Mouse (Mus musculus) midbrain, embryonic 16.5 days (tissue): Measurements from ENCODE around the gene Zmynd15. TPM values are rescaled to one million over a fixed set of nuclear protein-coding genes. Genes with fewer than 3 reads are reported as not detected.
A peak's percentile ranks its signal among the peaks of the same experiment; 100 is the strongest.

Experiments used
- ATAC-seq: fragments of 200-750 bp; cut with Nextera tagmentation; 2 replicates; pipeline ENCODE4 v1.8.0; 2017; ENCODE audit warnings: moderate TSS enrichment
- H3K27ac ChIP-seq: fragments of 300-500 bp; sonication (generic); 2 replicates; pipeline ENCODE4 v1.5.1; 2014; ENCODE audit warnings: mild to moderate bottlenecking, low read length, mixed read lengths
- H3K27me3 ChIP-seq: fragments of 300-500 bp; sonication (generic); 2 replicates; pipeline ENCODE4 v1.6.1; 2014; ENCODE audit warnings: low read depth, low read length, mixed read lengths; ENCODE audit not compliant: control insufficient read depth, insufficient read depth
- H3K36me3 ChIP-seq: fragments of 300-500 bp; sonication (generic); 2 replicates; pipeline ENCODE4 v1.6.1; 2014; ENCODE audit warnings: mild to moderate bottlenecking, low read length, moderate library complexity, mixed read lengths; ENCODE audit not compliant: control insufficient read depth, insufficient read depth
- H3K4me1 ChIP-seq: fragments of 300-500 bp; sonication (generic); 2 replicates; pipeline ENCODE4 v1.6.1; 2014; ENCODE audit warnings: mild to moderate bottlenecking, low read length, mixed read lengths; ENCODE audit not compliant: control insufficient read depth, insufficient read depth
- H3K4me2 ChIP-seq: fragments of 300-500 bp; sonication (generic); 2 replicates; pipeline ENCODE4 v1.6.1; 2014; ENCODE audit warnings: mild to moderate bottlenecking, low read length, mixed read lengths
- H3K4me3 ChIP-seq: fragments of 300-500 bp; sonication (generic); 2 replicates; pipeline ENCODE4 v1.5.1; 2014; ENCODE audit warnings: low read depth, mild to moderate bottlenecking, low read length, moderate library complexity, mixed read lengths
- H3K9ac ChIP-seq: fragments of 300-500 bp; sonication (generic); 2 replicates; pipeline ENCODE4 v1.6.1; 2014; ENCODE audit warnings: low read depth, low read length, mixed read lengths
- H3K9me3 ChIP-seq: fragments of 300-500 bp; sonication (generic); replicated peaks from 2 replicates; pipeline ENCODE4 v1.6.1; 2014; ENCODE audit warnings: mild to moderate bottlenecking, low read length, mixed read lengths; ENCODE audit not compliant: control insufficient read depth, poor library complexity, severe bottlenecking
- WGBS: fragments of 180-500 bp; shearing (Covaris S2); extraction: QIAGEN DNeasy Blood & Tissue Kit; methylation state at CpG from one replicate; pipeline ENCODE4 v1.1.7; 2014; 5-methylcytosine and 5-hydroxymethylcytosine counted together
- polyA plus RNA-seq: library from polyadenylated mRNA; unstranded; fragments of >200 nt; fragmentation: Nextera tagmentation; extraction: Ambion mirVana; gene quantifications from 2 replicates; pipeline ENCODE4 v1.2.1, GENCODE M21; 2015

The Zmynd15 gene
- polyA plus RNA-seq, 1 experiment from 2014 or later, result 0.49 TPM

DNA sequence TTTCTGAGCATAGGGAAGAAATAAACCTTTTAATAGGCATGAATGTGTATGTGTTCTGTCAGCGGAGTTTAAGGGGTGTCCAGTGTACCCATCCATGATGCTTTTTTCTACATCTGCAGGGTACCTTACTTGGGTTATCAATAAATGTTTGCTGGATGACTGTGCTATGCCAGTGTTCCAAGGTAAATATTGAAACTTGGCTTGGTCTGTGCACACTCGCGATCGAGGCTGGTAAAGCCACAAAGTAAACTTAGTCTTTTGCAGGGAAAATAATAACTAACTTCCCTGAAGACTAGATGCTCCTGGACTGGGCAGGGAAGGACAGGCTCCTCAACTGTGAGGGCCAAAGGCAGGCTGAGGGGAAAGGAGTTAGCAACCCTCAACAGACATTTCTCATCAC, 18.6 kb upstream of the Zmynd15 start:
- Histone ChIP-seq H3K4me1 (no peaks in the 10 kb centered on the region), H3K4me3 (no peak overlapping the region), H3K9ac (no peak overlapping the region), H3K36me3 (peaks cover 43% of the 10 kb centered on the region), H3K9me3 (no peaks in the 10 kb centered on the region), H3K27me3 (no peaks in the 10 kb centered on the region), H3K27ac (no peak overlapping the region), H3K4me2 (no peak overlapping the region)
- no peak for ATAC-seq
- WGBS, result 97% methylated on average over 4 of the region's 4 CpGs

DNA sequence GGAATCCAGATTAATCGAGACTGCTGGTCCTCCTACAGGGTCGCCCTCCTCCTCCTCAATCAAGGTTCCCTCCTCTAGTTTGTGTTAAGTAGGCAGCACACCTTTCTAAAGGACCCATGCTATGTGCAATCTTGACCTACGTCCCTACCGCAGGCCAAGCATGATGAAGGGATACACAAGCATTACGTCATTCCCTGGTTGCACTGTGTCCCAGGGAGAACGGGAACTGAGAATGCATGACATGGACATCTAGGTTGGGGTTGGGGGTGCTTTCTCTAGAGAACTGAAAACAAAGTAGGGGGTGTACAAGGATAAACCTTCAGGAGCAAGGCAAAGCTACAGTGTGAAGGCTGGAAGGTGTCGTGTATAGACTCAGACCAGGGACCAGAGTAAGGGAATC, 17.4 kb upstream of the Zmynd15 start:
- H3K9me3 ChIP-seq, result no peaks in the 10 kb centered on the region
- ATAC-seq, result no peak
- H3K27ac ChIP-seq, result no peak overlapping the region
- no peaks in the 10 kb centered on the region for H3K4me1 ChIP-seq
- no peak overlapping the region for H3K4me2 ChIP-seq
- H3K27me3 ChIP-seq, result no peaks in the 10 kb centered on the region
- H3K4me3 ChIP-seq, result no peak overlapping the region
- H3K36me3 ChIP-seq, result peaks cover 33% of the 10 kb centered on the region
- H3K9ac ChIP-seq, result no peak overlapping the region
- 95% methylated on average over 7 of the region's 7 CpGs for WGBS

DNA sequence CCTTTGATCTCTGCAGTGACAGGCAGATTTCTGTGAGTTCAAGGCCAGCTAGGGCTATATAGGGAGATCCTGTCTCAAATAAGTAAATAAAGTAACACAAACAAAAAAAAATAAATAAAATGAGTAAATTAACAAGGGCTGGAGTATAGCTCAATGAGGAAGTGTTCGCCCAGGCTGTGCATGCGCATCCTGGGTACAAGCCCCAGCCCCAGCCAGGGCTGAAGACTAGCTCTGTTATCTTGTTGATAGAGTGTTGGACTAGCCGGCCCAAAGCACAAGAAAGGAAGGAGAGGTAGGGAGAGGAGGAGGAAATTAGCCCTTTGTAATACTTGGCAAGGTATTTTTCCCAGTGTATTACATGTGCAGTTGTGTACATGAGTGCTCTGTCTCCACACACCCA, 15.3 kb upstream of the Zmynd15 start:
- ATAC-seq, result no peak
- Histone ChIP-seq H3K27me3 (no peaks in the 10 kb centered on the region), H3K4me3 (no peak overlapping the region), H3K36me3 (peaks cover 20% of the 10 kb centered on the region), H3K27ac (no peak overlapping the region), H3K9me3 (no peaks in the 10 kb centered on the region), H3K4me1 (no peaks in the 10 kb centered on the region), H3K9ac (no peak overlapping the region), H3K4me2 (no peak overlapping the region)
- WGBS, result 92% methylated on average over 3 of the region's 3 CpGs

DNA sequence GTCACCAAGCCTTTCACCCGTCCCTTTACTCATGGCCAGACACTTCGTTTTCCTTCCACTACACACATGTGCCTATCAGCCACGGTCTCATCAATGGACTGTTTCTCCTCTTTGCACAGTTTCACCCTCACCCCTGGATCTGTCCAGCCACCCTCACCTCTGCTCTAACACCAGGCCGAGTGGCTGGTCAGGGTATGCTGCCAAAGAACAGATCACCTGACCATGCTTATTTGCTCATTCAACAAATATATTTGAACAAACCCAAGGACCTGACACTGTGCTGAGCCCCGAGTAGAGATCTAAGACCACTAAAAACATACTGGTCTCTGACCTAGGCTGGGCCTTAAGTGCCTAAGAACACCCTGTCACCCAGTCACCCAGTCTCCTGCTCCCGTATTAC, 14.6 kb upstream of the Zmynd15 start:
- Histone ChIP-seq H3K27me3 (no peaks in the 10 kb centered on the region), H3K9me3 (no peaks in the 10 kb centered on the region), H3K36me3 (peaks cover 13% of the 10 kb centered on the region), H3K9ac (no peak overlapping the region), H3K27ac (no peak overlapping the region), H3K4me3 (no peak overlapping the region), H3K4me1 (no peaks in the 10 kb centered on the region), H3K4me2 (no peak overlapping the region)
- 86% methylated on average over 6 of the region's 6 CpGs for WGBS
- no peak for ATAC-seq

DNA sequence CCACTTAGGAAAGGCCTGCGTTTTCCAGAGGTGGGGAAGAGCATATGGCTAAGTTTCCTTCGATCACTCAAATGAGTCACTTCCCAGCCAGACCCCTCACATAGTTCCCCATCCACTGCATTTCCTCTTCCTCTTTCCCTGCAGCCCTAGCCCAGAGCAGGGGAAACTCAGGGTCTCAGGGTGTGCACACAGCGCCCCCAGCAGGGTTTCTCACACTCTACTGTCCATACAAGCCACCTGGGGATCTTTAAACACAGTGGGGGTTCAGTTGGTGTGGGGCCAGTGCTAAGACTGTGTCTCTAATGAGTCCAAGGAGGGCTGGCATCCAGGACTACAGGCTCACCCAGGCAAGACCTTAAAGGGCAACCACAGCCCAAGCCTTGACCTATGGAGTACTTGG, 12.5 kb upstream of the Zmynd15 start:
- Histone ChIP-seq H3K4me1 (peaks cover 3% of the 10 kb centered on the region; the same call in 1 of the 2 replicates), H3K9ac (no peak overlapping the region), H3K27me3 (no peaks in the 10 kb centered on the region), H3K36me3 (0 out of 2 replicates have a peak, but pooled peaks cover 4% of the 10 kb centered on the region), H3K4me3 (no peak overlapping the region), H3K27ac (no peak overlapping the region), H3K9me3 (no peaks in the 10 kb centered on the region), H3K4me2 (no peak overlapping the region)
- no peak for ATAC-seq
- 39% methylated on average over 3 of the region's 3 CpGs for WGBS

DNA sequence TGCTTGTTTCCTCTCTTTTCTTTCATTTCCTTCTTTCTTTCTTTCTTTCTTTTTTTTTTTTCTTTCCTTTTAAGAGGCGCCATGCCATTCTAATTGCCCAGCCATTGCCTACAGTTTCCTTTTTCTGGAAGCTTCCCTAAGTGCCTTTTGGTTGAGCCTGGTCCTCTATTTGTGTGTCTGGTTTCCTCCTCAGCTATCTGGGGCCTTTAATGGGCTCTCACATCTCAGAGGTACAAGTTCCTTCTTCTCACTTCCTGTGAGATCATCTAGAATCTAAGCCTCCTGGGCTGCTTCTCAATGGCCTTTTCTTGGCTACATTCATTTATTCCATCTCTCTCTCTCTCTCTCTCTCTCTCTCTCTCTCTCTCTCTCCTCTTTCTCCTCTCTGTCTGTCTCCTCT, 11.9 kb upstream of the Zmynd15 start:
- no peak for ATAC-seq
- 81% methylated on average over 1 of the region's 1 CpGs for WGBS

DNA sequence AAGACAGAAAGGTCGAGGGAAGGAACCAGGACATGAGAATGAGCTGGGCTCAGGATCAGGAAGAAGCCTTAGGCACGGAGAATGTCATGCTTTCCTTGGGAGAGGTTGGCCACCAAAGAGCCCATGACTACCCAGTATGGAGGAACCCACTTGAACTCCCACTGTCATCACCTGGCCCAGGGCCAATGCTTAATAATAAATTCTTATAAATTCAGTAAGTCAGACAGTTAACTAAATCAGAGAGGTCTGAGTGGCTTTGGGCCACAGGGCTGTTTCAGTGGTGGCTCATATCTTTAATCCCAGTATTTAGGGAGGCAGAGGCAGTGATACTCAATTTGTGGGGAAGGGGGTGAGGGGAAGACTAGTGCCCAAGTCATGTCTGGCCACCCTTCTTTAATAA, 8.3 kb upstream of the Zmynd15 start:
- H3K27me3 ChIP-seq, result no peaks in the 10 kb centered on the region
- H3K27ac ChIP-seq, result no peak overlapping the region
- H3K9ac ChIP-seq, result no peak overlapping the region
- H3K4me1 ChIP-seq, result peaks cover 15% of the 10 kb centered on the region
- H3K9me3 ChIP-seq, result no peaks in the 10 kb centered on the region
- no peaks in the 10 kb centered on the region for H3K36me3 ChIP-seq
- 83% methylated on average over 2 of the region's 2 CpGs for whole genome bisulfite sequencing
- no peak overlapping the region for H3K4me2 ChIP-seq
- no peak for ATAC-seq
- H3K4me3 ChIP-seq, result no peak overlapping the region

More for the DNA sequence above, 11.9 kb upstream of the Zmynd15 start:
- Histone ChIP-seq H3K9me3 (no peaks in the 10 kb centered on the region), H3K27ac (no peak overlapping the region), H3K27me3 (no peaks in the 10 kb centered on the region), H3K4me3 (no peak overlapping the region), H3K9ac (no peak overlapping the region), H3K4me2 (no peak overlapping the region), H3K36me3 (0 out of 2 replicates have a peak, but pooled peaks cover under 1% of the 10 kb centered on the region), H3K4me1 (peaks cover 5% of the 10 kb centered on the region; the same call in 1 of the 2 replicates)

DNA sequence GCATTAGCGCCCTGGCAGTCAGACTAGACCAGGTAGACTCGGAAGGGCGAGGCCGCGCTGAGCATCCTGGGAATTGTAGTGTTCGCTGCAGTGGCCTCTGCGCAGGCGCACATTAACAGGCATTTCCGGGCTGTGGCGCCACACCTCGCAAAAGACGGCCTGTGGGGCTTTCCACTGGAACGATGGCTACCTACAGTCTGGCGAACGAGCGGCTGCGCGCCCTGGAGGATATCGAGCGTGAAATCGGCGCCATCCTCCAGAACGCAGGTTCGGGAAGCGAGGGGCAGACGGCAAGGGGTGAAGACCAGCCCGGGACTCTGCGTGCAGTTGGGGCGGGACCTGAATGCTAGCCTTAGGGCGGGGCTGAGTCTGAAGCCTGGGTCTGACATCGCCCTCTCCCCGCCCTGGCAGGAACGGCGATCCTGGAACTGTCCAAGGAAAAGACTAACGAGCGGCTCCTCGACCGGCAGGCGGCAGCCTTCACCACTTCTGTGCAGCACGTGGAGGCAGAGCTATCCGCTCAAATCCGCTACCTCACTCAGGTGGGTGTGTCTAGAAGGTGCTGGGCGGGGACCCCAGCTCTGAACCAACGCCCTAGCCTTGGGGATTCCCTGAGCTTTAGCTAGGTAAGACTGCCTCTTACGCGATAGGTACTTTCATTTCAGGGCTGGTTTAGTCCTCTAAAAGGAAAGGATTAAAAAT, 7.3 kb upstream of the Zmynd15 start, which contains the start of gene Med11:
TSS of gene Med11 (plus strand) at position 123 of the 702 bp plus-strand sequence.
- Histone ChIP-seq H3K4me1 (peaks cover 15% of the 10 kb centered on the region), H3K36me3 (no peaks in the 10 kb centered on the region), H3K9ac (peak within 1 kb of the TSS; percentile 90), H3K4me3 (peak within 1 kb of the TSS; percentile 71), H3K27ac (peak within 1 kb of the TSS; percentile 98), H3K9me3 (no peaks in the 10 kb centered on the region), H3K4me2 (peak within 1 kb of the TSS; percentile 76), H3K27me3 (no peaks in the 10 kb centered on the region)
- ATAC-seq, result peak; percentile 96
- WGBS, result under 1% methylated on average over 46 of the region's 46 CpGs

DNA sequence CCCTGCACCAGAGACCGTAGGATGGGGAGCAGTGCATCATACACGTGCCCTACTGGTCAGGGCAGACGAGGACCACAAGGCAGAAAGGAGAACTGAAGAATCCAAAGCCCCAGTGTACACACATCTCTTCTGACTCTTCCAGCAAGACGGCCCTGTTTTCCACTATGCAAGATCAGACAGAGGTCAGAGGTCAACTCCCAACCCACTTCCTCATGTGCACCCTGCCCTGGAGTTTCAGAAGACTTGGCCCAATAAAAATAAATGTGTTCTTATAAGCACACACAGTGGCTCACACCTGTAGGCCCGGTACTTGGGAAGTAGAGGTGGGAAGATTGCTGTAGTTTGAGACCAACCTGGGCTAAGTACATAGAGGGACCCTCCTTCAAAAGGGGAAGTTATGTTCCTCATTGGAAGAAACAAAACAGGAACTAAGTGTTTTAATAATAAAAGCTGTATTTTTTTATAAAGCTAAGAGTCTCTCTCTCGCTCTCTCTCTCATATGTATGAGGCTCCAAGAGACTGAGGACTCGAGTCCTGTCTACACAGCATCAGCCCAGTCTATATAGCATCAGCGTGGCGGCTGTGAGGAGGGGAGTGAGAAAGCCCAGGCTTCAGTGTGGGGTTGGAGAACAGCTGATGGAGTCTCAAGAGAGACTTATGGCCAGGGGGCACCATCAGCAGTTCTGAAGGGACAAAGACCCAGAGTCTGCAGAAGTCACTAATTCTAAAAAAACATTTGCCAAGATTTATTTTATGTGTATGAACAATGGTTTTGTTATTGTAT, 5.8 kb upstream of the Zmynd15 start:
- Histone ChIP-seq H3K4me1 (peaks cover 15% of the 10 kb centered on the region), H3K4me3 (no peak overlapping the region), H3K27ac (no peak overlapping the region), H3K9ac (no peak overlapping the region), H3K9me3 (no peaks in the 10 kb centered on the region), H3K36me3 (no peaks in the 10 kb centered on the region), H3K4me2 (peak overlapping the region; percentile 76; the same call in 1 of the 2 replicates), H3K27me3 (peaks cover under 1% of the 10 kb centered on the region)
- WGBS, result 89% methylated on average over 9 of the region's 9 CpGs
- no peak for ATAC-seq
